Mouse (Mus musculus): ENCODE measurements at regions not wholly inside any gene's neighbourhood (a gene's known extent, or its start where the extent isn't known, plus 50 kb on each side); places are given as distances from the start of the nearest gene placed in this dataset.

- H3K27me3 ChIP-seq (ENCODE audit: control insufficient read depth, insufficient read depth, low read length), result no peaks in the 10 kb centered on the region
- H3K27ac ChIP-seq (ENCODE audit: insufficient read depth, low read length), result no peak overlapping the region
- TF ChIP-seq POLR2A (IDR thresholded peaks at IDR 0.05; ENCODE audit: borderline replicate concordance, insufficient read depth, low read length) (no peak), CTCF (IDR thresholded peaks at IDR 0.05; ENCODE audit: borderline replicate concordance, insufficient read depth, low read depth, low read length) (no peak)
- H3K4me3 ChIP-seq (replicated peaks; ENCODE audit: insufficient read depth, low read depth, low read length), result no peak overlapping the region
- 95% methylated on average over 3 of the region's 3 CpGs for WGBS
- no peaks in the 10 kb centered on the region for H3K4me1 ChIP-seq (ENCODE audit: control insufficient read depth, insufficient read depth, low read length)
- no peak for DNase-seq
Observed at GRCm38 (mm10) chr2:78804931-78805330, 63.0 kb upstream of the Ube2e3 start.

GRCm38 (mm10) chr2:78803543-78803942 lies 64.4 kb upstream of the Ube2e3 start:
- H3K4me3 ChIP-seq (replicated peaks; ENCODE audit: insufficient read depth, low read depth, low read length), result no peak overlapping the region
- H3K27ac ChIP-seq (ENCODE audit: insufficient read depth, low read length), result no peak overlapping the region
- WGBS, result 93% methylated on average over 4 of the region's 4 CpGs
- TF ChIP-seq CTCF (IDR thresholded peaks at IDR 0.05; ENCODE audit: borderline replicate concordance, insufficient read depth, low read depth, low read length) (no peak), POLR2A (IDR thresholded peaks at IDR 0.05; ENCODE audit: borderline replicate concordance, insufficient read depth, low read length) (no peak)
- no peak for DNase-seq
- no peaks in the 10 kb centered on the region for H3K27me3 ChIP-seq (ENCODE audit: control insufficient read depth, insufficient read depth, low read length)
- H3K4me1 ChIP-seq (ENCODE audit: control insufficient read depth, insufficient read depth, low read length), result no peaks in the 10 kb centered on the region

GRCm38 (mm10) chr2:78795446-78795845 lies 72.5 kb upstream of the Ube2e3 start:
- DNase-seq, result peak in 1 of 2 experiments; percentile 1
- Histone ChIP-seq H3K4me1 (ENCODE audit: control insufficient read depth, insufficient read depth, low read length) (no peaks in the 10 kb centered on the region), H3K27ac (ENCODE audit: insufficient read depth, low read length) (no peak overlapping the region), H3K27me3 (ENCODE audit: control insufficient read depth, insufficient read depth, low read length) (no peaks in the 10 kb centered on the region), H3K4me3 (replicated peaks; ENCODE audit: insufficient read depth, low read depth, low read length) (no peak overlapping the region)
- no peak for TF ChIP-seq POLR2A (IDR thresholded peaks at IDR 0.05; ENCODE audit: borderline replicate concordance, insufficient read depth, low read length)
- WGBS, result 64% methylated on average over 5 of the region's 5 CpGs

- Histone ChIP-seq H3K27ac (ENCODE audit: insufficient read depth, low read length) (no peak overlapping the region), H3K4me1 (ENCODE audit: control insufficient read depth, insufficient read depth, low read length) (no peaks in the 10 kb centered on the region), H3K4me3 (replicated peaks; ENCODE audit: insufficient read depth, low read depth, low read length) (no peak overlapping the region), H3K27me3 (ENCODE audit: control insufficient read depth, insufficient read depth, low read length) (no peaks in the 10 kb centered on the region)
- no peak for DNase-seq
- 90% methylated on average over 5 of the region's 5 CpGs for WGBS
- no peak for TF ChIP-seq POLR2A (IDR thresholded peaks at IDR 0.05; ENCODE audit: borderline replicate concordance, insufficient read depth, low read length)
- TF ChIP-seq CTCF (IDR thresholded peaks at IDR 0.05; ENCODE audit: borderline replicate concordance, insufficient read depth, low read depth, low read length), result no peak
Observed at GRCm38 (mm10) chr2:78794734-78795133, 73.2 kb upstream of the Ube2e3 start.

GRCm38 (mm10) chr2:78789124-78789523 lies 78.8 kb upstream of the Ube2e3 start:
- TF ChIP-seq CTCF (IDR thresholded peaks at IDR 0.05; ENCODE audit: borderline replicate concordance, insufficient read depth, low read depth, low read length) (no peak), POLR2A (IDR thresholded peaks at IDR 0.05; ENCODE audit: borderline replicate concordance, insufficient read depth, low read length) (no peak)
- DNase-seq, result no peak
- 98% methylated on average over 5 of the region's 5 CpGs for WGBS

GRCm38 (mm10) chr2:78788222-78788621 lies 79.7 kb upstream of the Ube2e3 start:
- H3K4me3 ChIP-seq (replicated peaks; ENCODE audit: insufficient read depth, low read depth, low read length), result no peak overlapping the region
- DNase-seq, result no peak
- TF ChIP-seq POLR2A (IDR thresholded peaks at IDR 0.05; ENCODE audit: borderline replicate concordance, insufficient read depth, low read length), result no peak
- no peaks in the 10 kb centered on the region for H3K27me3 ChIP-seq (ENCODE audit: control insufficient read depth, insufficient read depth, low read length)
- no peaks in the 10 kb centered on the region for H3K4me1 ChIP-seq (ENCODE audit: control insufficient read depth, insufficient read depth, low read length)
- H3K27ac ChIP-seq (ENCODE audit: insufficient read depth, low read length), result no peak overlapping the region

More at GRCm38 (mm10) chr2:78789124-78789523, 78.8 kb upstream of the Ube2e3 start:
- no peak overlapping the region for H3K4me3 ChIP-seq (replicated peaks; ENCODE audit: insufficient read depth, low read depth, low read length)
- no peaks in the 10 kb centered on the region for H3K4me1 ChIP-seq (ENCODE audit: control insufficient read depth, insufficient read depth, low read length)
- H3K27me3 ChIP-seq (ENCODE audit: control insufficient read depth, insufficient read depth, low read length), result no peaks in the 10 kb centered on the region
- H3K27ac ChIP-seq (ENCODE audit: insufficient read depth, low read length), result no peak overlapping the region

DNA sequence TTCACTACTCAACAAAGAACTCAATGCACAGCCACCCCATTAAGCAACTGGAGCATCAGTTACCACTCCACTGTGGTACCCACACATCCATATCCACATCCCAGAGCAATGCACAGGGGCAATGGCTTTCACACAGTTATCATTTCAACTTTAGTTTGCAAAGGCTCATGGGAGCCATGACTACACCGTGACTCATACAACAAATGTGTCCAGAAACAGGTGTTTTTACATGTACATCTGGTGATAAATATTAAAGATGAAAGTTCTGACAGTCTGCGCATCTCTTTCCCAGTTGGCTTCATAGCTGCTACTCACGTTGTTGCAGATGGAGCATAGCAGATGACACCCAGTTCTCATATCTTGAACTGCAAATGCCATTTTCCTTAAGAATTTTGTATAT lies 88.0 kb upstream of the Ube2e3 start:
- Histone ChIP-seq H3K27me3 (ENCODE audit: control insufficient read depth, insufficient read depth, low read length) (no peaks in the 10 kb centered on the region), H3K4me3 (replicated peaks; ENCODE audit: insufficient read depth, low read depth, low read length) (no peak overlapping the region), H3K4me1 (ENCODE audit: control insufficient read depth, insufficient read depth, low read length) (no peaks in the 10 kb centered on the region), H3K27ac (ENCODE audit: insufficient read depth, low read length) (no peak overlapping the region)
- WGBS, result 83% methylated on average over 3 of the region's 3 CpGs
- no peak for DNase-seq
- TF ChIP-seq POLR2A (IDR thresholded peaks at IDR 0.05; ENCODE audit: borderline replicate concordance, insufficient read depth, low read length), result no peak
- no peak for TF ChIP-seq CTCF (IDR thresholded peaks at IDR 0.05; ENCODE audit: borderline replicate concordance, insufficient read depth, low read depth, low read length)

GRCm38 (mm10) chr2:78777589-78777988 lies 90.3 kb upstream of the Ube2e3 start:
- TF ChIP-seq POLR2A (IDR thresholded peaks at IDR 0.05; ENCODE audit: borderline replicate concordance, insufficient read depth, low read length) (no peak), CTCF (IDR thresholded peaks at IDR 0.05; ENCODE audit: borderline replicate concordance, insufficient read depth, low read depth, low read length) (no peak)

DNA sequence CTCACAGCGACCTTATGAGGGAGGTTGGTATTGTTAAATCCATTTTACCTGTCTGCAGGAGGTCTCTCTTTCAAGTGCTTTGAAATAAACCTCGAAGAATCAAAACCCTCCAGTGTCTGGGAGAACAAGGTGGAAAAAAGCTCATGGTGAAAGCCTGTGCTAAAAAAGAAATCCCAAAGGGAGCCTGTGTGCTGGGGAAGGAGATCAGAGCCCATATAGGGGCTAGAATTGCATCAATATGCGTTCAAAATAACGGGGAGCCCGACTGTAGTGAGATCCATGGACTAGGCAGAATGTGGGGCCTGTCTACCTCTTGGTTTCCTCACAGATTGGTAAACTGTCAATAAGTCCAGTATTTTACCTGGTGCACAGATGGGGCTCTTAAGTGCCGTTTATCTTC lies 113.6 kb upstream of the Ube2e3 start:
- H3K27ac ChIP-seq (ENCODE audit: insufficient read depth, low read length), result no peak overlapping the region
- no peaks in the 10 kb centered on the region for H3K4me1 ChIP-seq (ENCODE audit: control insufficient read depth, insufficient read depth, low read length)
- 68% methylated on average over 6 of the region's 6 CpGs for whole genome bisulfite sequencing
- no peak for DNase-seq
- H3K4me3 ChIP-seq (replicated peaks; ENCODE audit: insufficient read depth, low read depth, low read length), result no peak overlapping the region
- H3K27me3 ChIP-seq (ENCODE audit: control insufficient read depth, insufficient read depth, low read length), result no peaks in the 10 kb centered on the region
- no peak for TF ChIP-seq CTCF (IDR thresholded peaks at IDR 0.05; ENCODE audit: borderline replicate concordance, insufficient read depth, low read depth, low read length)
- TF ChIP-seq POLR2A (IDR thresholded peaks at IDR 0.05; ENCODE audit: borderline replicate concordance, insufficient read depth, low read length), result no peak

More at GRCm38 (mm10) chr2:78777589-78777988, 90.3 kb upstream of the Ube2e3 start:
- no peak for DNase-seq
- H3K27ac ChIP-seq (ENCODE audit: insufficient read depth, low read length), result no peak overlapping the region
- H3K4me3 ChIP-seq (replicated peaks; ENCODE audit: insufficient read depth, low read depth, low read length), result no peak overlapping the region
- no peaks in the 10 kb centered on the region for H3K4me1 ChIP-seq (ENCODE audit: control insufficient read depth, insufficient read depth, low read length)
- no peaks in the 10 kb centered on the region for H3K27me3 ChIP-seq (ENCODE audit: control insufficient read depth, insufficient read depth, low read length)
